ENCODE assay signal across 8 mouse cellular contexts in genomic region chr8:84846094-84846721, GRCm38 (mm10). TPM values are rescaled to one million over a fixed set of nuclear protein-coding genes. Genes with fewer than 3 reads are reported as not detected.
DNase-seq lines count a peak whose midpoint lies in the region; ATAC-seq and TF ChIP-seq lines count a peak whose summit lies in the region.

No protein-coding gene starts in this region.

- peak; percentile 23; the same call in 1 of the 2 replicates for ATAC-seq in kidney, embryonic 16.5 days (ENCODE audit: low FRiP score, low TSS enrichment)
- ATAC-seq in limb, embryonic 11.5 days (ENCODE audit: insufficient number of reproducible peaks, low FRiP score, low TSS enrichment, low read depth) = peak; percentile 8
- ATAC-seq in stomach, embryonic 15.5 days (ENCODE audit: insufficient read depth, low FRiP score, low read depth) = peak; percentile 6

- H3K4me1 ChIP-seq in kidney, embryonic 16.5 days (ENCODE audit: insufficient read depth, low read length) = peaks cover 34% of the 10 kb centered on the region
- H3K4me1 ChIP-seq in MEL (ENCODE audit: control insufficient read depth in 1 of 2, insufficient read depth in 2 of 2, low read length in 2 of 2) = peaks cover 7 to 18% of the 10 kb centered on the region in 2 experiments; a peak in 3 of 4 replicates
- H3K4me1 ChIP-seq in erythroblast, embryonic 14.5 days (ENCODE audit: control insufficient read depth) = peaks cover 62% of the 10 kb centered on the region
- H3K4me1 ChIP-seq in limb, embryonic 11.5 days (ENCODE audit: control insufficient read depth, insufficient read depth, low read length) = peaks cover 15% of the 10 kb centered on the region
- H3K4me1 ChIP-seq in stomach, embryonic 15.5 days = peaks cover 14% of the 10 kb centered on the region

- peaks cover 42% of the 10 kb centered on the region for H3K36me3 ChIP-seq in kidney, embryonic 16.5 days (ENCODE audit: insufficient read depth, low read length)
- H3K36me3 ChIP-seq in MEL (ENCODE audit: control insufficient read depth in 1 of 2, insufficient read depth in 2 of 2, low read length in 2 of 2) = peaks cover 13 to 31% of the 10 kb centered on the region in 2 experiments
- H3K36me3 ChIP-seq in erythroblast, embryonic 14.5 days (ENCODE audit: control insufficient read depth) = peaks cover 52% of the 10 kb centered on the region
- H3K36me3 ChIP-seq in limb, embryonic 11.5 days (ENCODE audit: control insufficient read depth, insufficient read depth, low read length) = peaks cover 37% of the 10 kb centered on the region
- H3K36me3 ChIP-seq in stomach, embryonic 15.5 days = peaks cover 36% of the 10 kb centered on the region

- TF ChIP-seq EP300 in MEL (IDR thresholded peaks at IDR 0.05; ENCODE audit: low read depth in 1 of 2, low read length in 2 of 2) = no peak

- DNase-seq in kidney, adult 9 months = no peak
- no peak for DNase-seq in MEL (ENCODE audit: low read depth, low spot score)
- DNase-seq in limb, embryonic 11.5 days (ENCODE audit: low spot score) = no peak
- DNase-seq in thymus, postnatal 4 days = no peak
- no peak for DNase-seq in lung, postnatal 10 days

- no peaks in the 10 kb centered on the region for H3K9me3 ChIP-seq in kidney, embryonic 16.5 days (ENCODE audit: low read length)
- H3K9me3 ChIP-seq in MEL (replicated peaks; ENCODE audit: insufficient read depth, low read length) = no peaks in the 10 kb centered on the region
- no peaks in the 10 kb centered on the region for H3K9me3 ChIP-seq in erythroblast, embryonic 14.5 days (ENCODE audit: control insufficient read depth, low read length)
- H3K9me3 ChIP-seq in limb, embryonic 11.5 days (ENCODE audit: control insufficient read depth, low read length) = no peaks in the 10 kb centered on the region
- H3K9me3 ChIP-seq in stomach, embryonic 15.5 days = no peaks in the 10 kb centered on the region

- peak overlapping the region; percentile 89 for H3K27ac ChIP-seq in kidney, embryonic 16.5 days (ENCODE audit: low read length)
- H3K27ac ChIP-seq in MEL (ENCODE audit: control insufficient read depth, low read depth, low read length) = peak overlapping the region; percentile 73
- H3K27ac ChIP-seq in limb, embryonic 11.5 days (replicated peaks; ENCODE audit: low read depth, low read length) = peak overlapping the region; percentile 75
- H3K27ac ChIP-seq in stomach, embryonic 15.5 days = peak overlapping the region; percentile 87

- peak overlapping the region; percentile 99 for H3K4me3 ChIP-seq in kidney, embryonic 16.5 days (ENCODE audit: low read length)
- peak overlapping the region; percentile 76 to 85 for H3K4me3 ChIP-seq in MEL (ENCODE audit: control insufficient read depth in 1 of 2, insufficient read depth in 1 of 2, low read depth in 2 of 2, low read length in 2 of 2)
- peak overlapping the region; percentile 79 for H3K4me3 ChIP-seq in erythroblast, embryonic 14.5 days (replicated peaks)
- H3K4me3 ChIP-seq in limb, embryonic 11.5 days (ENCODE audit: low read depth, low read length) = peak overlapping the region; percentile 99
- peak overlapping the region; percentile 97 for H3K4me3 ChIP-seq in stomach, embryonic 15.5 days (replicated peaks)

- peak overlapping the region; percentile 98 for H3K9ac ChIP-seq in kidney, embryonic 16.5 days (replicated peaks; ENCODE audit: low read length)
- H3K9ac ChIP-seq in MEL (ENCODE audit: control insufficient read depth, low read depth, low read length, poor library complexity, severe bottlenecking) = peak overlapping the region; percentile 92
- peak overlapping the region; percentile 98 for H3K9ac ChIP-seq in limb, embryonic 11.5 days (ENCODE audit: low read length)
- H3K9ac ChIP-seq in stomach, embryonic 15.5 days = peak overlapping the region; percentile 97

- no peak for TF ChIP-seq POLR2A in MEL (IDR thresholded peaks at IDR 0.05; ENCODE audit: control insufficient read depth in 1 of 2, insufficient read depth in 1 of 2, low read depth in 1 of 2, low read length in 2 of 2, poor library complexity in 1 of 2)

- H3K79me2 ChIP-seq in MEL (ENCODE audit: control insufficient read depth, insufficient read depth, low read length, poor library complexity) = peaks cover 31% of the 10 kb centered on the region

- no peaks in the 10 kb centered on the region for H3K27me3 ChIP-seq in kidney, embryonic 16.5 days (ENCODE audit: insufficient read depth, low read length)
- H3K27me3 ChIP-seq in MEL (ENCODE audit: control insufficient read depth in 1 of 2, insufficient read depth in 2 of 2, low read length in 2 of 2) = no peaks in the 10 kb centered on the region
- no peaks in the 10 kb centered on the region for H3K27me3 ChIP-seq in erythroblast, embryonic 14.5 days (ENCODE audit: control insufficient read depth)
- no peaks in the 10 kb centered on the region for H3K27me3 ChIP-seq in limb, embryonic 11.5 days (ENCODE audit: control insufficient read depth, insufficient read depth, low read length)
- H3K27me3 ChIP-seq in stomach, embryonic 15.5 days (replicated peaks) = no peaks in the 10 kb centered on the region

- peak overlapping the region; percentile 81 for H3K4me2 ChIP-seq in kidney, embryonic 16.5 days (replicated peaks; ENCODE audit: low read depth, low read length)
- peak overlapping the region; percentile 75 for H3K4me2 ChIP-seq in limb, embryonic 11.5 days (ENCODE audit: low read depth, severe bottlenecking)
- peak overlapping the region; percentile 68 for H3K4me2 ChIP-seq in stomach, embryonic 15.5 days

- under 1% methylated on average over 30 of the region's 30 CpGs for WGBS in kidney, embryonic 16.5 days
- WGBS in limb, embryonic 11.5 days = under 1% methylated on average over 30 of the region's 30 CpGs
- WGBS in stomach, embryonic 15.5 days = under 1% methylated on average over 30 of the region's 30 CpGs

- TF ChIP-seq RAD21 in MEL (IDR thresholded peaks at IDR 0.05; ENCODE audit: low read depth, low read length) = no peak

- TF ChIP-seq CTCF in MEL (IDR thresholded peaks at IDR 0.05 in 2 of 3, conservative IDR thresholded peaks at IDR 0.05 in 1 of 3; ENCODE audit: control insufficient read depth in 1 of 3, insufficient read depth in 1 of 3, low read depth in 2 of 3, low read length in 3 of 3, poor library complexity in 1 of 3, severe bottlenecking in 1 of 3) = no peak

TF ChIP-seq in MEL, 35 proteins besides CTCF, POLR2A, EP300 and RAD21:
- TF ChIP-seq MYB (IDR thresholded peaks at IDR 0.05; ENCODE audit: low read depth, low read length) (no peak), CHD1 (IDR thresholded peaks at IDR 0.05; ENCODE audit: low read depth, low read length) (peak; percentile 93), POLR2AphosphoS5 (IDR thresholded peaks at IDR 0.05; ENCODE audit: borderline replicate concordance, low read depth, low read length) (peak; percentile 37; the same call in 1 of the 2 replicates)

RNA-seq across cellular contexts. Expression of gene Calr, which starts 0.5 kb away (rescaled TPM):
- 1,143 and 1,180 TPM in 2 replicates for polyA plus RNA-seq in kidney, embryonic 16.5 days (2015; fragmentation: Nextera tagmentation; extraction: Ambion mirVana)
- total RNA-seq in MEL (2012; rRNA removed) = 550 and 567 TPM in 2 replicates
- polyA plus RNA-seq in MEL (2012; ENCODE audit: insufficient read depth in 1 of 2, insufficient read length in 2 of 2, low read depth in 1 of 2, low replicate concordance in 2 of 2, missing spikeins in 1 of 2) = 1,000 to 10,000 TPM in 1 of 2 experiments, not detected in 1; 1,110 TPM
- polyA plus RNA-seq in erythroblast, embryonic 14.5 days (2012) = 29.4 and 30.9 TPM in 2 replicates
- polyA plus RNA-seq in limb, embryonic 11.5 days (2014; fragmentation: Nextera tagmentation; extraction: Ambion mirVana) = 854 and 918 TPM in 2 replicates
- polyA plus RNA-seq in stomach, embryonic 15.5 days (2015; fragmentation: Nextera tagmentation; extraction: Ambion mirVana) = 938 and 1,051 TPM in 2 replicates

RNA-seq across cellular contexts. Expression of gene Rad23a, which starts 5.7 kb away (rescaled TPM):
- polyA plus RNA-seq in kidney, embryonic 16.5 days (2015; fragmentation: Nextera tagmentation; extraction: Ambion mirVana) = 109 and 114 TPM in 2 replicates
- total RNA-seq in MEL (2012; rRNA removed) = 62.6 and 66.7 TPM in 2 replicates
- polyA plus RNA-seq in MEL (2012; ENCODE audit: insufficient read depth in 1 of 2, insufficient read length in 2 of 2, low read depth in 1 of 2, low replicate concordance in 2 of 2, missing spikeins in 1 of 2) = 100 to 1,000 TPM in 1 of 2 experiments, not detected in 1; 155 TPM
- 740 and 808 TPM in 2 replicates for polyA plus RNA-seq in erythroblast, embryonic 14.5 days (2012)
- 93.1 and 93.4 TPM in 2 replicates for polyA plus RNA-seq in limb, embryonic 11.5 days (2014; fragmentation: Nextera tagmentation; extraction: Ambion mirVana)
- 115 and 130 TPM in 2 replicates for polyA plus RNA-seq in stomach, embryonic 15.5 days (2015; fragmentation: Nextera tagmentation; extraction: Ambion mirVana)

RNA-seq across cellular contexts. Expression of gene Farsa, which starts 10.6 kb away (rescaled TPM):
- polyA plus RNA-seq in kidney, embryonic 16.5 days (2015; fragmentation: Nextera tagmentation; extraction: Ambion mirVana) = 110 and 120 TPM in 2 replicates
- 205 and 245 TPM in 2 replicates for total RNA-seq in MEL (2012; rRNA removed)
- polyA plus RNA-seq in MEL (2012; ENCODE audit: insufficient read depth in 1 of 2, insufficient read length in 2 of 2, low read depth in 1 of 2, low replicate concordance in 2 of 2, missing spikeins in 1 of 2) = 100 to 1,000 TPM; 152 to 295 TPM
- 9.0 and 9.3 TPM in 2 replicates for polyA plus RNA-seq in erythroblast, embryonic 14.5 days (2012)
- 99.9 and 105 TPM in 2 replicates for polyA plus RNA-seq in limb, embryonic 11.5 days (2014; fragmentation: Nextera tagmentation; extraction: Ambion mirVana)
- 89.5 and 90.1 TPM in 2 replicates for polyA plus RNA-seq in stomach, embryonic 15.5 days (2015; fragmentation: Nextera tagmentation; extraction: Ambion mirVana)

RNA-seq across cellular contexts. Expression of gene Gadd45gip1, which starts 14.9 kb away (rescaled TPM):
- 49.7 and 51.6 TPM in 2 replicates for polyA plus RNA-seq in kidney, embryonic 16.5 days (2015; fragmentation: Nextera tagmentation; extraction: Ambion mirVana)
- total RNA-seq in MEL (2012; rRNA removed) = 47.5 and 51.8 TPM in 2 replicates
- 10 to 100 TPM in 1 of 2 experiments, not detected in 1; 62.9 TPM for polyA plus RNA-seq in MEL (2012; ENCODE audit: insufficient read depth in 1 of 2, insufficient read length in 2 of 2, low read depth in 1 of 2, low replicate concordance in 2 of 2, missing spikeins in 1 of 2)
- 10.3 and 11.6 TPM in 2 replicates for polyA plus RNA-seq in erythroblast, embryonic 14.5 days (2012)
- polyA plus RNA-seq in limb, embryonic 11.5 days (2014; fragmentation: Nextera tagmentation; extraction: Ambion mirVana) = 45.0 and 46.7 TPM in 2 replicates
- polyA plus RNA-seq in stomach, embryonic 15.5 days (2015; fragmentation: Nextera tagmentation; extraction: Ambion mirVana) = 52.7 and 54.5 TPM in 2 replicates

RNA-seq across cellular contexts. Expression of gene Dand5, which starts 23.6 kb away (rescaled TPM):
- polyA plus RNA-seq in kidney, embryonic 16.5 days (2015; fragmentation: Nextera tagmentation; extraction: Ambion mirVana) = 6.6 and 9.0 TPM in 2 replicates
- total RNA-seq in MEL (2012; rRNA removed) = 1.4 and 1.7 TPM in 2 replicates
- polyA plus RNA-seq in MEL (2012; ENCODE audit: insufficient read depth in 1 of 2, insufficient read length in 2 of 2, low read depth in 1 of 2, low replicate concordance in 2 of 2, missing spikeins in 1 of 2) = 1 to 10 TPM in 1 of 2 experiments, not detected in 1; 2.2 TPM
- 1.3 and 1.5 TPM in 2 replicates for polyA plus RNA-seq in erythroblast, embryonic 14.5 days (2012)
- 3.6 and 3.9 TPM in 2 replicates for polyA plus RNA-seq in limb, embryonic 11.5 days (2014; fragmentation: Nextera tagmentation; extraction: Ambion mirVana)
- polyA plus RNA-seq in stomach, embryonic 15.5 days (2015; fragmentation: Nextera tagmentation; extraction: Ambion mirVana) = 6.3 and 6.9 TPM in 2 replicates
